In the genomic region with DNA sequence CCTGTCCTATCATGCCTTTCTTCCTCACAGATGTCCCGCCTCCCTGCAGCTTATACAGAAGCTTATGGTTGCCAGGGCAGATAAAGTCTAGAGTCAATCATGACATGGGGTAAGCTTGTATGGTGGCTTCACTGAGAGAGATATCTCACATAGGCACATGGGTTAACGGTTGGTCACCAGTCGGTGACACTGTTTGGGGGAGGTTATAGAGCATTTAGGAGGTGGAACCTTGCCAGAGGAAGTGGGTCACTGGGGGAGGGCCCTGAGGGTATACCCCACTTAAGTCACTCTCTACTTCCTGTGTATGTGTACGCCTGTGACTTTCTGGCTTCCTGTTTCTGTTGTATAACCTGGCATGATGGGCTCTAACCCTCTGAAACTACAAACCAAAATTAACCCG, we compare ENCODE assay signal across 14 mouse cellular contexts.
DNase-seq lines count a peak whose midpoint lies in the region; ATAC-seq and TF ChIP-seq lines count a peak whose summit lies in the region.
"Had no signal": no experiment of that assay in that cellular context is flagged by ENCODE, and none has a peak within 500 bp of the region (broad histone marks: within the 10 kb centered on the region; RNA-seq: fewer than 3 reads in every experiment).

No protein-coding gene starts in this region.

- H3K27me3 ChIP-seq in liver, embryonic 14.5 days (ENCODE audit: control insufficient read depth, insufficient read depth, low read length): no peaks in the 10 kb centered on the region
- H3K27me3 ChIP-seq: neural tube, embryonic 13.5 days had no signal

- H3K27ac ChIP-seq in liver, embryonic 14.5 days: no peak overlapping the region
- H3K27ac ChIP-seq: forebrain, embryonic 10.5 days; gastrocnemius, adult 2 months; limb, embryonic 12.5 days; neural tube, embryonic 13.5 days had no signal

- peaks cover 0 to 31% of the 10 kb centered on the region in 2 experiments; a peak in 3 of 4 replicates for H3K4me1 ChIP-seq in liver, embryonic 14.5 days (replicated peaks; ENCODE audit: control insufficient read depth in 2 of 2, insufficient read depth in 2 of 2, low read length in 1 of 2)

- DNase-seq in CD4-positive helper T cell, adult 2 months (ENCODE audit: low read depth, low spot score): peak; percentile 67
- DNase-seq in T-cell, adult 2 months (ENCODE audit: low spot score): peak; percentile 65
- DNase-seq in liver, embryonic 14.5 days (ENCODE audit: low read depth in 3 of 3, low spot score in 3 of 3): peak in 2 of 3 experiments; percentile 23 to 28
- DNase-seq in thymus, adult 18-20 months: peak; percentile 12 to 28
- DNase-seq in cerebellum, postnatal 25 days: no peak
- DNase-seq in frontal cortex, postnatal 10 days (ENCODE audit: low spot score in 2 of 2): no peak
- no peak for DNase-seq in cerebellum, postnatal 10 days
- DNase-seq: adrenal gland, adult 2 months; gastrocnemius, adult 2 months; kidney, adult 18-20 months had no signal

- H3K36me3 ChIP-seq in liver, embryonic 14.5 days (replicated peaks; ENCODE audit: control insufficient read depth, insufficient read depth, low read depth): no peaks in the 10 kb centered on the region
- H3K36me3 ChIP-seq: forebrain, embryonic 10.5 days; limb, embryonic 12.5 days; neural tube, embryonic 13.5 days had no signal

- no peak for TF ChIP-seq CTCF in liver, embryonic 14.5 days (IDR thresholded peaks at IDR 0.05; ENCODE audit: low read depth)

- no peak overlapping the region for H3K4me2 ChIP-seq in liver, embryonic 14.5 days (ENCODE audit: low read depth)
- H3K4me2 ChIP-seq: limb, embryonic 12.5 days; midbrain, embryonic 11.5 days; neural tube, embryonic 13.5 days had no signal

- ATAC-seq in liver, embryonic 14.5 days (ENCODE audit: insufficient read depth): peak; percentile 80

- H3K9ac ChIP-seq in liver, embryonic 14.5 days (replicated peaks): no peak overlapping the region
- H3K9ac ChIP-seq: limb, embryonic 12.5 days; neural tube, embryonic 13.5 days had no signal

- no peak overlapping the region for H3K4me3 ChIP-seq in liver, embryonic 14.5 days (ENCODE audit: insufficient read depth in 1 of 2, low read depth in 2 of 2, low read length in 2 of 2)
- H3K4me3 ChIP-seq: forebrain, embryonic 10.5 days; gastrocnemius, adult 2 months; limb, embryonic 12.5 days; neural tube, embryonic 13.5 days had no signal

- H3K9me3 ChIP-seq in liver, embryonic 14.5 days (ENCODE audit: control insufficient read depth, low read length): no peaks in the 10 kb centered on the region
- H3K9me3 ChIP-seq: forebrain, embryonic 10.5 days; limb, embryonic 12.5 days; neural tube, embryonic 13.5 days had no signal

- WGBS in liver, embryonic 14.5 days (ENCODE audit: insufficient replicate concordance): 31% methylated on average over 5 of the region's 5 CpGs

- peak; percentile 77 for TF ChIP-seq EP300 in liver, embryonic 14.5 days (IDR thresholded peaks at IDR 0.05; ENCODE audit: low read depth)

Comparison
In these comparisons a context has a peak if more than half of its experiments do, and no peak if none do; other contexts are left out.
1. DNase-seq: peak in CD4-positive helper T cell, adult 2 months (single experiment), T-cell, adult 2 months (single experiment), liver, embryonic 14.5 days (2 of 3) and thymus, adult 18-20 months (2 of 2); none in cerebellum, postnatal 25 days (0 of 2), frontal cortex, postnatal 10 days (0 of 2) and cerebellum, postnatal 10 days (0 of 2).